Mouse (Mus musculus): ENCODE results near the gene Spz1.
A peak's percentile ranks its signal among the peaks of the same experiment; 100 is the strongest.
"Not testable (repeated sequence)": the region's sequence is repeated elsewhere in the genome, so short reads cannot be mapped to it uniquely, and the experiment has no call there.

The Spz1 gene

GRCm38 (mm10) chr13:92576072-92576471 lies at the start of gene Spz1:
Gene Spz1 (minus strand): TSS chr13:92576172.
- no peak for DNase-seq

DNA sequence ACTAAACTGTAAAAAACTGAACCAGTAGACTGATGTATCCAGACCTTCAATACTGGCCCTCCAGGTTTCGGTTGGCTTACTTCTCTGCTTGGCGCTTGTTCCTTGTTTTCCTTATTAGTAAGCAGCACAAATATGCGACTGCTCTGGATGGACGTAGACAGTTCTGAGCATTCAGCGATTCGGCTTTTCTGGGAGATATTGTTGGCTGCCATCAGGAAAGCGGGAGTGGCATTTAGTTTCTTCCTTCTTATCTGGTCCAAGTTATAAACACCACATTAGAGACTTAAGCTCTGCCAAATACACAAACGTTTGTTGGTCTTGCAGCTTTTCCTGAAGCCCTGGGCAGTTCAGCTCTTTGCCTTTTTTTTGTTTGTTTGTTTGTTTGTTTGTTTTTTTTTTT lies 40.5 kb upstream of the Spz1 start:
- DNase-seq = no peak

DNA sequence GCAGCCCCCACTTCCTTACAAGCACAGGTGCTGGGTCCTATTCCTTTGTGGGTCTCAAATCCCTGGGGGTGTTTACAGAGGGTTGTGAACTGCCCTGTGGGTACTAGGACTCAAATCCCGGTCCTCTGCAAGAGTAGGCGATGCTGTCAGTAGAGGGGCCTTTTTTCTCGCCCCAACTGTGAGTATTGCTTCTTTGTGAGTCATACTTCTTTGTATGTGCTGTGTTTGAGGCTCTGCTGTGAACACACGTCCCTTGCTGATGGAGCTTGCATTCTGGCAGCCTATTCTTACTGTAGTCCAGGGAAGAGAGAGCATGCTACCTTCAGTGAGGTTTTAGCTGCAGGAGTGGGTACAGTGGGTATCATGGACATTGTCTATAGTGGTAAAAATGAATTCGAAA lies 39.2 kb upstream of the Spz1 start:
- no peak for DNase-seq

GRCm38 (mm10) chr13:92613094-92613493 lies 37.1 kb upstream of the Spz1 start:
- DNase-seq = no peak

- DNase-seq = no peak
Measured at GRCm38 (mm10) chr13:92611917-92612316, 35.9 kb upstream of the Spz1 start.

GRCm38 (mm10) chr13:92611254-92611784 lies 35.3 kb upstream of the Spz1 start:
- DNase-seq = no peak

GRCm38 (mm10) chr13:92610311-92611221 lies 34.6 kb upstream of the Spz1 start, which contains the start of gene Serinc5:
Gene Serinc5 (plus strand): TSS chr13:92611091.
- DNase-seq = peak; percentile 97

- DNase-seq = peak; percentile 59
Measured at GRCm38 (mm10) chr13:92609486-92610310, 33.7 kb upstream of the Spz1 start.

GRCm38 (mm10) chr13:92605306-92605705 lies 29.3 kb upstream of the Spz1 start:
- DNase-seq = not testable (repeated sequence)

GRCm38 (mm10) chr13:92595424-92595823 lies 19.5 kb upstream of the Spz1 start:
- no peak for DNase-seq

GRCm38 (mm10) chr13:92594907-92595306 lies 18.9 kb upstream of the Spz1 start:
- no peak for DNase-seq

DNA sequence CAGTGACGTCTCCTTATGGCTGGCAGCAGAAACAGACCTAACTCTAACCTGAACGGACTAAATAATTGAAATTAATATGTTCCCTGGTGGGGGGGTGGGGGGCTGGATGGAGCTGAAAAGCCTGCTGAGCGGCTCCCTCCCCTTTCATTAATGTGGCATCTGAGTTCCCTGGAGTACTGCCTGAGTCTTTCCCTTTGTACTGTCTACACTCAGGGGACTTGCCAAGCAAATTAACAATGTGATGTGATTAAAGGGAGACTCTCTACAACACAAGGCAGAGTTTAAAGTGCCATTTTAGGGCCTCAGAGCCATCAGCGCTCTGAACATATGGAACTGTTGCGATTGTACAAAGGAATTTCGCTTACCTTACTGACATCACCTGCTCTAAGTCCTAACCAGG lies 18.5 kb upstream of the Spz1 start:
- DNase-seq = peak; percentile 22

GRCm38 (mm10) chr13:92593731-92594396 lies 17.9 kb upstream of the Spz1 start:
- DNase-seq = peak; percentile 66

DNA sequence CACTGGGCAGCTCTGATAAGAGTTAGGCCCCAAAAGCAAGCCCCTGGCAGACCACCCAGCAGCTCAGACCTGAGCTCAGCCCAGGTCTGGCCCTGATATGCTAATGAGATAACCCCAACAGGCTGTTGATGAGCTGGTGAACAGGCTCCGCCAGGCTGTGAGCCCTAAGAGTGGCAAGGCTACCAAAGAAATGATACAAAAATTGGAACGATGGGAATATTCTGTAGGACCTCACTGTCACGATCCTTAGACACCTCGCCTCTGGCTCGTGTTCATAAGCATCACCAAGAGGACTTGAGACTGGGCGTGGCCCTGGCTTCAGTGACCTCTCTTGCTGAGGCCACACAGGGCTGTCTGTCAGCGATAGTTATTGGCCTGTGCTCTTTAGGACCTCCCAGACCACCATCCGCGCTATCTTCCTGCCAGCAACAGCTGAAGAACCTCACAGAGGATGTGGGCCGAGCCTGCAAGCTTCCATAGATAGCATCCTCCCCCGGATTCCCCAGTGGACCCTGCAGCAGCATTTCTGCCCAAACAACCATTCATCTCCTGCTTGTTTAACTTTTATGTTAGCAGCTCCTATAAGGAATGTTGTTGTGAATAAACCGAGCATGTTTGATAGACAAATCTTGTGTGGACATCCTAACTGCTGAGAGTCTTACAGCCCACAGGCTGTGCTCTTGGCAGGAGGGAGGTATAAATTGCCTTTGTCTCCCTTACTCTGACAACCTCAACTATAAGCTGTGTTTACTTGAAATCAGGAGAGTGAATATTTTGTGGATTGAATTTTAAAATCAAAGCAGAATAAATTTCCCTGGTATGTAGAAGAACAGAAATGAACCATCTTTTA lies 17.0 kb upstream of the Spz1 start:
- DNase-seq = peak; percentile 80

- peak; percentile 31 for DNase-seq
Measured at GRCm38 (mm10) chr13:92592268-92592785, 16.4 kb upstream of the Spz1 start.

- no peak for DNase-seq
Measured at GRCm38 (mm10) chr13:92591225-92591624, 15.3 kb upstream of the Spz1 start.

GRCm38 (mm10) chr13:92589255-92589654 lies 13.3 kb upstream of the Spz1 start:
- DNase-seq = no peak

- DNase-seq = no peak
Measured at GRCm38 (mm10) chr13:92588704-92589103, 12.7 kb upstream of the Spz1 start.

DNA sequence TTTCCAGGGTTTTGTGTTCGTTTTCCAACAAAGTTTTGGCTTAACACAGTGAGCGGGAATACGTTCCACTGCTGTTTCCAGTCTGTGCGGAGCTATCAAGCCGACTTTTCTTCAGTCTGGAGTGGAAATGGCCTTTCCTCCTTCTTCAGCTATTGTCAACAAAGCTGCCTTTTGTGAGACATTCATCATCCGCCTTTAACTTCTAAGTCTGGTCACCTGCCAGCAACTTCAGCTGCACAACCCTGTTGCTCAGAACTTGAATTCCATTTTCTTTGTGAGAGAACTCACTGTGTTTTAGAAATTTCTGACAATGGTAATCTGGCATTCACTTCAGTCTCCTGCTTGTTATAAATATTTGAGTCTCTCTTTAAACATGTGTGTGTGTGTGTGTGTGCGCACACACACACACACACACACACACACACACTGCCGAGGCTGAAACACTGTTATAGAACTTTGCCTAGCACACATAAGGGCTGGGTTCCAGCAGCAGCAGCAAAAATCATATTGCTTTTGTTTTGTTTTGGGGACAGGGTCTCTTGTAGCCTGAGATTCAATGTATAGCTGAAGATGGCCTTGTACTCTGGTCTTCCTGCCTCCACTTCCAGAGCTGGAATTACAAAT lies 8.2 kb upstream of the Spz1 start:
- DNase-seq = peak; percentile 12

GRCm38 (mm10) chr13:92580220-92581043 lies 4.5 kb upstream of the Spz1 start:
- peak; percentile 84 for DNase-seq
